Mouse (Mus musculus) cerebellum, adult 9-11 months (tissue): Measurements from ENCODE around the gene Aox3.

Source experiments
- DNase-seq: peaks from one replicate; pipeline ENCODE4 v3.0.0; 2022

Aox3 gene

GRCm38 (mm10) chr1:58112880-58113279, at the start of gene Aox3:
Aox3 (plus strand) TSS chr1:58113130.
- DNase-seq, result peak; percentile 67

GRCm38 (mm10) chr1:58065151-58065550, 47.8 kb upstream of the Aox3 start:
- DNase-seq, result no peak

GRCm38 (mm10) chr1:58065606-58066005, 47.3 kb upstream of the Aox3 start:
- no peak for DNase-seq

GRCm38 (mm10) chr1:58069181-58069580, 43.7 kb upstream of the Aox3 start:
- no peak for DNase-seq

GRCm38 (mm10) chr1:58070091-58070490, 42.8 kb upstream of the Aox3 start:
- no peak for DNase-seq

GRCm38 (mm10) chr1:58071006-58071405, 41.9 kb upstream of the Aox3 start:
- no peak for DNase-seq

- DNase-seq, result no peak
Measured at GRCm38 (mm10) chr1:58071509-58071908, 41.4 kb upstream of the Aox3 start.

GRCm38 (mm10) chr1:58072416-58072815, 40.5 kb upstream of the Aox3 start:
- no peak for DNase-seq

GRCm38 (mm10) chr1:58072991-58073730, 39.8 kb upstream of the Aox3 start:
- no peak for DNase-seq

GRCm38 (mm10) chr1:58074266-58074665, 38.7 kb upstream of the Aox3 start:
- no peak for DNase-seq

- DNase-seq, result no peak
Measured at GRCm38 (mm10) chr1:58077882-58078281, 35.0 kb upstream of the Aox3 start.

GRCm38 (mm10) chr1:58078390-58078789, 34.5 kb upstream of the Aox3 start:
- no peak for DNase-seq

GRCm38 (mm10) chr1:58079689-58080088, 33.2 kb upstream of the Aox3 start:
- no peak for DNase-seq

GRCm38 (mm10) chr1:58080446-58080845, 32.5 kb upstream of the Aox3 start:
- DNase-seq, result no peak

GRCm38 (mm10) chr1:58081356-58081755, 31.6 kb upstream of the Aox3 start:
- no peak for DNase-seq

GRCm38 (mm10) chr1:58089316-58089715, 23.6 kb upstream of the Aox3 start:
- DNase-seq, result no peak

- no peak for DNase-seq
Measured at GRCm38 (mm10) chr1:58090191-58090590, 22.7 kb upstream of the Aox3 start.

GRCm38 (mm10) chr1:58091213-58091612, 21.7 kb upstream of the Aox3 start:
- DNase-seq, result no peak

- DNase-seq, result no peak
Measured at GRCm38 (mm10) chr1:58091992-58092560, 20.9 kb upstream of the Aox3 start.

- DNase-seq, result no peak
Measured at GRCm38 (mm10) chr1:58097338-58097737, 15.6 kb upstream of the Aox3 start.

GRCm38 (mm10) chr1:58099119-58099518, 13.8 kb upstream of the Aox3 start:
- DNase-seq, result no peak

GRCm38 (mm10) chr1:58101531-58102146, 11.3 kb upstream of the Aox3 start:
- no peak for DNase-seq

GRCm38 (mm10) chr1:58102494-58102893, 10.4 kb upstream of the Aox3 start:
- DNase-seq, result no peak

- no peak for DNase-seq
Measured at GRCm38 (mm10) chr1:58105685-58106084, 7.2 kb upstream of the Aox3 start.
